Mouse (Mus musculus): ENCODE measurements around the gene Cep131. TPM values are rescaled to one million over a fixed set of nuclear protein-coding genes. Genes with fewer than 3 reads are reported as not detected.
A peak's percentile ranks its signal among the peaks of the same experiment; 100 is the strongest.

Gene Cep131
- polyA plus RNA-seq, 1 experiment: 12.2 TPM

GRCm38 (mm10) chr11:120045341-120045740 is 41.3 kb downstream of the Cep131 start:
- H3K4me2 ChIP-seq (ENCODE audit: low read depth): no peak overlapping the region
- no peak overlapping the region for H3ac ChIP-seq (ENCODE audit: control insufficient read depth, insufficient read length)
- peaks cover 82% of the 10 kb centered on the region for H3K27me3 ChIP-seq (ENCODE audit: control insufficient read depth, insufficient read depth, insufficient read length)
- no peaks in the 10 kb centered on the region for H3K79me2 ChIP-seq (ENCODE audit: control insufficient read depth, insufficient read depth)
- no peak overlapping the region for H3K4me3 ChIP-seq
- no peak for TF ChIP-seq CEBPB (IDR thresholded peaks at IDR 0.05; ENCODE audit: insufficient read depth, poor library complexity, severe bottlenecking)
- TF ChIP-seq POLR2A (IDR thresholded peaks at IDR 0.05; ENCODE audit: insufficient read length, low read depth): no peak
- TF ChIP-seq MYOD1 (IDR thresholded peaks at IDR 0.05; ENCODE audit: control insufficient read depth in 1 of 3, insufficient read length in 2 of 3, low read depth in 2 of 3): no peak
- TF ChIP-seq E2F4 (IDR thresholded peaks at IDR 0.05; ENCODE audit: insufficient read depth): no peak
- TF ChIP-seq POLR2AphosphoS2 (IDR thresholded peaks at IDR 0.05; ENCODE audit: insufficient read length, low read depth): no peak
- no peak for TF ChIP-seq MYOG (IDR thresholded peaks at IDR 0.05; ENCODE audit: control insufficient read depth in 1 of 3, insufficient read depth in 1 of 3, insufficient read length in 2 of 3, low read depth in 2 of 3)
- no peak for TF ChIP-seq TCF3 (IDR thresholded peaks at IDR 0.05; ENCODE audit: insufficient read length, low read depth)
- no peak for TF ChIP-seq TCF12 (IDR thresholded peaks at IDR 0.05; ENCODE audit: insufficient read depth, poor library complexity, severe bottlenecking)
- no peak for TF ChIP-seq REST (IDR thresholded peaks at IDR 0.05; ENCODE audit: insufficient read depth, insufficient read length)
- TF ChIP-seq SRF (IDR thresholded peaks at IDR 0.05; ENCODE audit: control insufficient read depth, insufficient read length, low read depth): no peak
- TF ChIP-seq MAX (IDR thresholded peaks at IDR 0.05; ENCODE audit: low read depth): no peak
- no peak for TF ChIP-seq USF1 (IDR thresholded peaks at IDR 0.05; ENCODE audit: low read depth)
- H3K36me3 ChIP-seq (ENCODE audit: control insufficient read depth, insufficient read depth): no peaks in the 10 kb centered on the region

DNA sequence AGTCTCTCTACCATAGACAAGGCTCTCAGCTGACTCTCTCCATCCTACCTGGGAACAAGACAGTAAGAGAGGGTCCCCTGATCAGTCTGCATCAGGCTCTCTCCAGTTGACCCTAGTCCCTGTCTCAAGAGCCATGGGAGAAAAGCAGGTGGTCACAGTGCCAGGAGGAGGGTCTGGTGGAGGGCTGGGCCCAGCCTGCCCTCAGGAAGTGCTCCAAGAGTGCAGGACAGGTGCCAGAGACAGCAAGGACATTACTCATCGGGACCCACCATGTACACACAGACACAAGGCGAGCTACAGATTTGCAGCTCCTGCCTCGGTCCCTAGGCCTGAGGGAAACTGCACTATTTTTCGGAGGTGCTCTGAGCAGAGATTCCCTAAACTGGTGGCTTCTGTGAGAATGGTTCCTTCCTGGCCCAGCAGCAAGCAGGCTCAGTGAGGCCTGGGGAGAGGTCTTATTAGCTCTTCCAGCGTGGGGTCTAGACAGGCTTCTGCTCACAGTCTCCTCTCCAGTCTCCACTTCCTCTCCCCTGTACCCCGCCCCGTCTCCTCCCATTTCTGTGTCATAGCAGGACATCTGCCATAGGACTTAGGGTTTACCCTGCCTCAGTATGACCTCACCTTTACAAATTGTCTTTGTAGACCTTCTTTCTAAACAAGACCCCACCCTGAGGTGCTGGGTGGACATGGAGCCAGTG is 44.3 kb downstream of the Cep131 start:
- Histone ChIP-seq H3K36me3 (ENCODE audit: control insufficient read depth, insufficient read depth) (no peaks in the 10 kb centered on the region), H3K79me2 (ENCODE audit: control insufficient read depth, insufficient read depth) (no peaks in the 10 kb centered on the region), H3K4me3 (no peak overlapping the region), H3ac (ENCODE audit: control insufficient read depth, insufficient read length) (no peak overlapping the region), H3K4me2 (ENCODE audit: low read depth) (no peak overlapping the region), H3K27me3 (ENCODE audit: control insufficient read depth, insufficient read depth, insufficient read length) (peaks cover 74% of the 10 kb centered on the region)
- TF ChIP-seq MYOD1 (IDR thresholded peaks at IDR 0.05; ENCODE audit: control insufficient read depth in 1 of 3, insufficient read length in 2 of 3, low read depth in 2 of 3) (peak in 1 of 3 experiments; percentile 12), USF1 (IDR thresholded peaks at IDR 0.05; ENCODE audit: low read depth) (no peak)

GRCm38 (mm10) chr11:120041191-120042123 is 45.2 kb downstream of the Cep131 start:
- Histone ChIP-seq H3K4me2 (ENCODE audit: low read depth) (no peak overlapping the region), H3K4me3 (no peak overlapping the region), H3K79me2 (ENCODE audit: control insufficient read depth, insufficient read depth) (no peaks in the 10 kb centered on the region), H3K36me3 (ENCODE audit: control insufficient read depth, insufficient read depth) (no peaks in the 10 kb centered on the region), H3ac (ENCODE audit: control insufficient read depth, insufficient read length) (no peak overlapping the region), H3K27me3 (ENCODE audit: control insufficient read depth, insufficient read depth, insufficient read length) (peaks cover 74% of the 10 kb centered on the region)
- TF ChIP-seq SRF (IDR thresholded peaks at IDR 0.05; ENCODE audit: control insufficient read depth, insufficient read length, low read depth) (no peak), TCF3 (IDR thresholded peaks at IDR 0.05; ENCODE audit: insufficient read length, low read depth) (no peak), MAX (IDR thresholded peaks at IDR 0.05; ENCODE audit: low read depth) (no peak), E2F4 (IDR thresholded peaks at IDR 0.05; ENCODE audit: insufficient read depth) (no peak), POLR2AphosphoS2 (IDR thresholded peaks at IDR 0.05; ENCODE audit: insufficient read length, low read depth) (no peak), USF1 (IDR thresholded peaks at IDR 0.05; ENCODE audit: low read depth) (no peak), CEBPB (IDR thresholded peaks at IDR 0.05; ENCODE audit: insufficient read depth, poor library complexity, severe bottlenecking) (no peak), MYOG (IDR thresholded peaks at IDR 0.05; ENCODE audit: control insufficient read depth in 1 of 3, insufficient read depth in 1 of 3, insufficient read length in 2 of 3, low read depth in 2 of 3) (no peak), MYOD1 (IDR thresholded peaks at IDR 0.05; ENCODE audit: control insufficient read depth in 1 of 3, insufficient read length in 2 of 3, low read depth in 2 of 3) (no peak), REST (IDR thresholded peaks at IDR 0.05; ENCODE audit: insufficient read depth, insufficient read length) (no peak), POLR2A (IDR thresholded peaks at IDR 0.05; ENCODE audit: insufficient read length, low read depth) (no peak), TCF12 (IDR thresholded peaks at IDR 0.05; ENCODE audit: insufficient read depth, poor library complexity, severe bottlenecking) (no peak)

DNA sequence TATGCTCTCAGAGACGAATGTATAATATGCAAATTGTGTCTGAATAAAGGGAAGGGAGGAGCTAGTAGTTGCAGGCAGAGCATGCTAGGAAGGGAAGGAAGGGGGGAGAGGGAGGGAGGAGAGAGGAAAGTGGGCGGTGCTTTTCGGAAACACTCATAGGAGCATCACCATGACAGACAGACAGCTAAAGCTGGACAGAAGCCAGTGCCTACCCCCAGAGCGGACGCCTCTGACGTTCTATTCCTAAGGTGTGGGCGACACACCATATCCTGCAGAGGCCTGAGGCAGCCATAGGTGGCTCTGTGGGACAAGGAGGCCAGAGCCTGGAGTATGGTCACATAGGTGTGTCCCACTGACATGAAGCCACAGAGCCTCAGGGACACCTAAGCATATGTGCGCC is 46.2 kb downstream of the Cep131 start:
- H3K4me2 ChIP-seq (ENCODE audit: low read depth): no peak overlapping the region
- peaks cover 74% of the 10 kb centered on the region for H3K27me3 ChIP-seq (ENCODE audit: control insufficient read depth, insufficient read depth, insufficient read length)
- H3K79me2 ChIP-seq (ENCODE audit: control insufficient read depth, insufficient read depth): no peaks in the 10 kb centered on the region
- no peak overlapping the region for H3K4me3 ChIP-seq
- no peaks in the 10 kb centered on the region for H3K36me3 ChIP-seq (ENCODE audit: control insufficient read depth, insufficient read depth)
- no peak for TF ChIP-seq REST (IDR thresholded peaks at IDR 0.05; ENCODE audit: insufficient read depth, insufficient read length)
- TF ChIP-seq SRF (IDR thresholded peaks at IDR 0.05; ENCODE audit: control insufficient read depth, insufficient read length, low read depth): no peak
- TF ChIP-seq TCF12 (IDR thresholded peaks at IDR 0.05; ENCODE audit: insufficient read depth, poor library complexity, severe bottlenecking): no peak
- no peak overlapping the region for H3ac ChIP-seq (ENCODE audit: control insufficient read depth, insufficient read length)

- Histone ChIP-seq H3K4me3 (no peak overlapping the region), H3K27me3 (ENCODE audit: control insufficient read depth, insufficient read depth, insufficient read length) (peaks cover 68% of the 10 kb centered on the region), H3K4me2 (ENCODE audit: low read depth) (no peak overlapping the region), H3K79me2 (ENCODE audit: control insufficient read depth, insufficient read depth) (no peaks in the 10 kb centered on the region), H3ac (ENCODE audit: control insufficient read depth, insufficient read length) (no peak overlapping the region), H3K36me3 (ENCODE audit: control insufficient read depth, insufficient read depth) (no peaks in the 10 kb centered on the region)
- TF ChIP-seq USF1 (IDR thresholded peaks at IDR 0.05; ENCODE audit: low read depth) (no peak), POLR2AphosphoS2 (IDR thresholded peaks at IDR 0.05; ENCODE audit: insufficient read length, low read depth) (no peak), MYOD1 (IDR thresholded peaks at IDR 0.05; ENCODE audit: control insufficient read depth in 1 of 3, insufficient read length in 2 of 3, low read depth in 2 of 3) (no peak)
Measured at GRCm38 (mm10) chr11:120039581-120039980, 47.0 kb downstream of the Cep131 start.
